Mouse (Mus musculus) adipose tissue, adult 10 weeks (tissue): Measurements from ENCODE around the gene Vmn2r93. TPM values are rescaled to one million over a fixed set of nuclear protein-coding genes. Genes with fewer than 3 reads are reported as not detected.

Experiments used
- polyA plus RNA-seq: library from polyadenylated mRNA; stranded (reverse); fragments of 350-450 nt; fragmentation: Illumina TruSeq; extraction: RNeasy Lipid Tissue Mini Kit (QIAGEN cat#74804); gene quantifications from one replicate; pipeline ENCODE4 v1.2.3, GENCODE M21; 2014; ENCODE audit warnings: low read depth, low replicate concordance

The Vmn2r93 gene
- polyA plus RNA-seq: not detected

DNA sequence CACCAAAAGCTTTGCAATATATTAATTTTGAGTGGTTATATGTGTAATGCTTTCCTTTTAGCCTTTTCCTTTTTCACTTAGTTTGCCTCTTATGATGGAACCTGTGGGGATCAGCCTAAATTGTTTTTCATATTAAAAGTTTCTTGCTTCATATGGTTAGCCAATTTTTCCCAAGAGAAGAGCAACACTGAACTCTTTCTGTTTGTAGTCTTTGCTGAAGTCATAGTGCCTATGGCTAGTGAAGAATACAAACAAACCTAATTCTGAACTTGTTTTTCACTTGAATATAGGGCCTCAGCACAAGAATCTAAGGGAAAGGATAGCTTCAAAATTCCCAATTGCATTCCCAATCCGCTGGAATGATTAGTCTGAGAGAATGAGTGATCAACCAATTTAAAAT, at the start of gene Vmn2r93:
TSS of gene Vmn2r93 (plus strand) at position 301 of the 400 bp plus-strand sequence.

DNA sequence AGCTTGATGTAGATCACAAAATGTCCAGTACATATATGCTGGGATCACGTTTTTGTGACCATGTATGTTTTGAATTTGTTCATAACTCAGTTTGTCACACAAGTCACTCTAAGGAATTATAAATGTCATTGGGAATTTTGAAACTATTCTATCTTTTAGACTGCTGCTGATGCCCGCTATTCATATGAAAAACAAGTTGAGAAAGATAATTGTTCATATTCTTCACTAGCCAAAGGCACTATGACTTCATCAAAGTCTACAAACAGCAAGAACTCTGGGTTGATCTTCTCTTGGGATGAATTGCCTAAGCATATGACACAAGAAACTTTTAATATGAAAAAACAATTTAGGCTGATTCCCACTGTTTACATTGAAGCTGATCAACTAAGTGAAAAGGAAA, 20.2 kb upstream of the Vmn2r93 start, which contains the start of gene Vmn2r94:
TSS of gene Vmn2r94 (minus strand) at position 101 of the 400 bp plus-strand sequence.

Other genes starting within 250 kb of the Vmn2r93 start
- not detected for gene Vmn2r124, start 248.7 kb upstream of the Vmn2r93 start, polyA plus RNA-seq
- not detected for gene Vmn2r91, start 213.1 kb upstream of the Vmn2r93 start, polyA plus RNA-seq
- gene Vmn2r92, start 146.2 kb upstream of the Vmn2r93 start, polyA plus RNA-seq: not detected
- gene Vmn2r94, start 20.3 kb upstream of the Vmn2r93 start, polyA plus RNA-seq: not detected
- not detected for gene Vmn2r95, start 126.0 kb downstream of the Vmn2r93 start, polyA plus RNA-seq